Mouse (Mus musculus) ES-E14 (cell line): Measurements from ENCODE around the gene Hmx2. TPM values are rescaled to one million over a fixed set of nuclear protein-coding genes. Genes with fewer than 3 reads are reported as not detected.

ENCODE experiments used
- DNase-seq: peaks from one replicate; pipeline ENCODE4 v3.0.0-alpha.2; 2013; ENCODE audit warnings: low read depth, low spot score
- H3K27ac ChIP-seq: 2 replicates; pipeline ENCODE4 v1.5.1; 2012; ENCODE audit warnings: low read depth, mild to moderate bottlenecking, low read length, moderate library complexity, mixed read lengths; ENCODE audit not compliant: poor library complexity, insufficient read depth, severe bottlenecking
- H3K36me3 ChIP-seq: 2 replicates; pipeline ENCODE4 v1.6.1; 2012; ENCODE audit warnings: mild to moderate bottlenecking, low read length, moderate library complexity, mixed read lengths; ENCODE audit not compliant: control insufficient read depth, poor library complexity, insufficient read depth, severe bottlenecking
- H3K4me1 ChIP-seq, 2 experiments: fragments of 150-350 bp in 1 of 2; sonication (generic) in 1 of 2; 2 replicates each; pipeline ENCODE4 v1.6.1; 2012; ENCODE audit warnings: low read length in 2 of 2, mild to moderate bottlenecking in 1 of 2, mixed read lengths in 1 of 2; ENCODE audit not compliant: control insufficient read depth in 2 of 2, insufficient read depth in 2 of 2, poor library complexity in 1 of 2
- H3K4me3 ChIP-seq, 2 experiments: fragments of 150-350 bp in 1 of 2; sonication (generic) in 1 of 2; 2 replicates each; pipeline ENCODE4 v1.5.1; 2012; ENCODE audit warnings: low read length in 2 of 2, low read depth in 1 of 2, mild to moderate bottlenecking in 1 of 2, mixed read lengths in 1 of 2; ENCODE audit not compliant: insufficient read depth in 1 of 2, poor library complexity in 1 of 2, severe bottlenecking in 1 of 2
- H3K9ac ChIP-seq: 2 replicates; pipeline ENCODE4 v1.6.1; 2012; ENCODE audit warnings: low read depth, mild to moderate bottlenecking, low read length, mixed read lengths; ENCODE audit not compliant: poor library complexity, insufficient read depth, severe bottlenecking
- H3K9me3 ChIP-seq: fragments of 150-350 bp; sonication (generic); 2 replicates; pipeline ENCODE4 v1.6.1; 2012; ENCODE audit warnings: low read depth, mild to moderate bottlenecking, low read length; ENCODE audit not compliant: control insufficient read depth, insufficient read depth
- CHD2 ChIP-seq: IDR thresholded peaks from 2 replicates; pipeline ENCODE4 v1.6.1; 2014; ENCODE audit warnings: mild to moderate bottlenecking, low read depth, low read length, inconsistent platforms
- HCFC1 ChIP-seq: IDR thresholded peaks from 2 replicates; pipeline ENCODE4 v1.6.1; 2012; ENCODE audit warnings: low read length, inconsistent platforms, borderline replicate concordance; ENCODE audit not compliant: insufficient read depth
- MAFK ChIP-seq: IDR thresholded peaks from 2 replicates; pipeline ENCODE4 v1.6.1; 2014; ENCODE audit warnings: mild to moderate bottlenecking, low read depth, low read length, inconsistent platforms; ENCODE audit not compliant: insufficient read depth
- ZC3H11A ChIP-seq: IDR thresholded peaks from 2 replicates; pipeline ENCODE4 v1.6.1; 2012; ENCODE audit warnings: low read depth, mild to moderate bottlenecking, inconsistent platforms, low read length, borderline replicate concordance
- ZNF384 ChIP-seq: IDR thresholded peaks from 2 replicates; pipeline ENCODE4 v1.6.1; 2012; ENCODE audit warnings: low read depth, low read length, inconsistent platforms
- in situ Hi-C, 2 experiments: fragments of 600-800 bp; cut with MboI; formaldehyde crosslinking; loops; one replicate each; pipeline ENCODE4 v1.15.1; 2025; ENCODE audit warnings: low sequenced_read_pairs in 2 of 2, inconsistent platforms in 1 of 2; ENCODE audit not compliant: unreplicated experiment in 2 of 2
- total RNA-seq: library from RNA; depleted of rRNA; stranded (reverse); fragments of 300-350 nt; gene quantifications from 2 replicates; pipeline ENCODE4 v1.2.3, GENCODE M21; 2012

The Hmx2 gene
- total RNA-seq, 1 experiment, result 0.18 TPM

- in situ Hi-C loops, result no loop called here
- Histone ChIP-seq H3K27ac (no peak overlapping the region), H3K4me3 (no peak overlapping the region), H3K36me3 (no peaks in the 10 kb centered on the region), H3K9me3 (no peaks in the 10 kb centered on the region), H3K4me1 (no peaks in the 10 kb centered on the region), H3K9ac (no peak overlapping the region)
- DNase-seq, result no peak
- TF ChIP-seq ZC3H11A (no peak), HCFC1 (no peak), ZNF384 (no peak), MAFK (no peak), CHD2 (no peak)
Observed at GRCm38 (mm10) chr7:131585551-131585950, 37.0 kb downstream of the Hmx2 start.

DNA sequence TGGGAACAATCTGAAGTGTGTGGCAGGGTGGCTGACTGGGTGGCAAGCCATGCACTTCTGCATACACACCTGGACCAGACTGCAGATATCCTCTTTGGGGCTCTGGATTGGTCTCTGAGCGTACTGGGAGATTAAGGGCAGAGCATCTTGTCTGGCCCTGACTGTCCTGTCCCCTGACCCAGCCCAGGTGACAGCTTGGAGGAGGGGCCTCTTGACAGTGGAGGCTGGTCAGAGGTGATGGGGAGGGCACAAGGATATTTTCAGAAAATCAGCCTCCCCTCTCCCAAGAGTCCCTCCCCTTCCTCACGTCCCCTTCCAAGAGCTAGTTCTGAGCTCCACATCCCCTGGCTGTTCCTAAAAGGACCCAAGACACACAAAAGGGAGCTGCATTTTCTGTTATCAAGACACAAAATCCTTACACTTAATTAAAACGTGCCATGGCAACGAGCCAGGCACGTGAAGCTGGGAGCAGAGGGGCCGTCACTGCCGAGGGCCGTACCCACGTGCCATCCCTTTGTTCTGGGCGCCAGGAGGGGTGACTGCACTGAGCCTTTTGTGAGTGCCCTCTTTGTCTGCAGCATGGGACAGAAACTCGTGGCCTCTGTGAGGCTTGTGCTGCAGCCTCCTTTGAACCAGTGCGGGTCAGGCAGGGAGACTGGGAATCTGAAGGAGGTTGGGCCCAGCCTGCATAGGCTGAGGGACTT lies 49.4 kb downstream of the Hmx2 start:
- H3K36me3 ChIP-seq, result no peaks in the 10 kb centered on the region
- H3K27ac ChIP-seq, result no peak overlapping the region
- H3K4me3 ChIP-seq, result no peak overlapping the region
- H3K4me1 ChIP-seq, result peaks cover 0 to 4% of the 10 kb centered on the region in 2 experiments; a peak in 1 of 4 replicates
- no peak overlapping the region for H3K9ac ChIP-seq
- in situ Hi-C loops, result no loop called here
- DNase-seq, result no peak
- no peaks in the 10 kb centered on the region for H3K9me3 ChIP-seq
- TF ChIP-seq ZC3H11A, result no peak
- TF ChIP-seq HCFC1, result no peak
- TF ChIP-seq MAFK, result no peak
- no peak for TF ChIP-seq CHD2
- TF ChIP-seq ZNF384, result no peak

DNA sequence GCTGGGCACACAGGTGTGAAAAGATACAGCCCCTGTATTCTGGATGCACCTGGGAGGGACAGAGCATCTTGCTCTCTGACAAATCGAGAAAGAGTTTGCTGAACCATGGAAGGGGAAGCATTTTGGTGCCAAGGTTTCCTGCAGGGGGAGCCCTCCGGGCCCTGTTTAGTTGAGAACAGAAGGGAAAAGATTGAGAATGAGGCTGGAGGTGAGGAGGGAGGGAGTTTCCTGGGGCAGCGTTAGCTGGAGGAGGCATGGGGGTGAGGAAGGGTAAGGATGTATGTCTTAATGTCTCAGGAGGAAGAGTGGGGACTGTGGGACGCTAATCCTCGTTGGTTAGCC lies 49.9 kb downstream of the Hmx2 start:
- Histone ChIP-seq H3K4me3 (no peak overlapping the region), H3K9ac (no peak overlapping the region)

DNA sequence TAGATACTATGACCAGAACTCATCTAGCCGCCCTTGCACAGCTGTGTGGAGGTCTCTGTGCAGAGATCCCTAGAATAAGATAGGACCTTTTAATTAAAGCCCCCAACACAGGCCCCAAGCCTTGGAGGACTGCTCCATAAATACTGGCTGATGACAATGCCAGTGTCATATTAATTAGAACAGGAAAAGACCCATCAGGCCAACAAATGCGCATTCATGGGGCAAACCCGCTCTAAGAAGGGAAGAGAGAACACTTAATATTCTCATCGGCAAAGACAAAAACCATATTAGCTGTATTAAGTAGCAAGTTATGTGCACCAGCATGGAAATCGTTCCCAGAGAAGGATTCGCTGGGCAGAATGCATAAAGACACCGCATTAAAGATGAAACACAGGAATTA lies 53.5 kb downstream of the Hmx2 start:
- Histone ChIP-seq H3K4me1 (peaks cover 0 to 4% of the 10 kb centered on the region in 2 experiments; a peak in 1 of 4 replicates), H3K9ac (no peak overlapping the region), H3K36me3 (no peaks in the 10 kb centered on the region), H3K27ac (no peak overlapping the region), H3K4me3 (no peak overlapping the region), H3K9me3 (no peaks in the 10 kb centered on the region)
- in situ Hi-C loops, result no loop called here
- TF ChIP-seq CHD2 (no peak), HCFC1 (no peak), ZC3H11A (no peak), ZNF384 (no peak), MAFK (no peak)
- no peak for DNase-seq

More for the DNA sequence above, 49.9 kb downstream of the Hmx2 start:
- Histone ChIP-seq H3K9me3 (no peaks in the 10 kb centered on the region), H3K4me1 (peaks cover 0 to 4% of the 10 kb centered on the region in 2 experiments; a peak in 1 of 4 replicates), H3K36me3 (no peaks in the 10 kb centered on the region), H3K27ac (no peak overlapping the region; the same call in 1 of the 2 replicates)
- no peak for DNase-seq
- in situ Hi-C loops, result no loop called here
- TF ChIP-seq ZC3H11A (no peak), MAFK (no peak), HCFC1 (no peak), ZNF384 (no peak), CHD2 (no peak)
